Mouse (Mus musculus) olfactory bulb, adult 2 months (tissue): Measurements from ENCODE around the gene Gm49388.

Source experiments
- CTCF ChIP-seq: fragments of 200-500 bp; IDR thresholded peaks from 2 replicates; pipeline ENCODE4 v1.5.1; 2012; ENCODE audit warnings: low read depth, mild to moderate bottlenecking, low read length, moderate library complexity; ENCODE audit not compliant: insufficient read depth
- POLR2A ChIP-seq: fragments of 200-500 bp; IDR thresholded peaks from 2 replicates; pipeline ENCODE4 v1.6.1; 2012; ENCODE audit warnings: mild to moderate bottlenecking, low read depth, low read length, moderate library complexity; ENCODE audit not compliant: insufficient read depth

- TF ChIP-seq CTCF, result no peak
- no peak for TF ChIP-seq POLR2A
Measured at GRCm38 (mm10) chr7:127822494-127822893, 37.1 kb downstream of the Gm49388 start.
